Mouse (Mus musculus) urinary bladder, adult 2 months (tissue): ENCODE measurements around the gene Plekhh3. TPM values are rescaled to one million over a fixed set of nuclear protein-coding genes. Genes with fewer than 3 reads are reported as not detected.

Experiments used
- DNase-seq: peaks from one replicate; pipeline ENCODE4 v3.0.0; 2022; ENCODE audit warnings: low spot score
- polyA plus RNA-seq: library from polyadenylated mRNA; depleted of rRNA; stranded (reverse); fragments of >200 nt; gene quantifications from 2 replicates; pipeline ENCODE4 v1.2.3, GENCODE M21; 2012

Plekhh3 gene
- polyA plus RNA-seq, 1 experiment, result 33.9 TPM

DNA sequence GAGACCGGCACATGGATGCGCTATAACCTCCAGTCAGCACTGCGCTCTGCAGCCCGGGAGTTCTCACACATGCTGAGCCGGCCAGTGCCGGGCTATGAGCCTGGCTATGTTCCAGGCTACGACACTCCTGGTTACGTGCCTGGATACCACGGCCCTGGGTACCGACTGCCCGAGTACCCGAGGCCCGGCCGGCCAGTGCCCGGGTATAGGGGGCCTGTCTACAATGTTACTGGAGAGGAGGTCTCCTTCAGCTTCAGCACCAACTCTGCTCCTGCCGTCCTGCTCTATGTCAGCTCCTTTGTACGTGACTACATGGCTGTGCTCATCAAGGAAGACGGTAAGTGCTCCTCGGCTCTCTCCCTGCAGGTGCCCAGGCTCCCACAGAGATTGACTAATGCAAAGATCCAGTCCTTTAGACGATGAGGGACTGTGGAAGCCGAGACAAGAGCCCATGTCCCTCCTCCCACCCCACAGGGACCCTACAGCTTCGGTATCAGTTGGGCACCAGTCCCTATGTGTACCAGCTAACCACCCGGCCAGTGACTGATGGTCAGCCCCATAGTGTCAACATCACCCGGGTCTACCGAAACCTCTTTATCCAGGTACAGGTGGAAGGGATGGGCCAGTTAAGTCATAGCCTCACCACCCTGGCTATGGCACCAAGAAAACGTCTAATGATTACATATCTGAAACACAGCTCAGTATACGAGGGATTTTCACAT is 15.5 kb upstream of the Plekhh3 start:
- no peak for DNase-seq

DNA sequence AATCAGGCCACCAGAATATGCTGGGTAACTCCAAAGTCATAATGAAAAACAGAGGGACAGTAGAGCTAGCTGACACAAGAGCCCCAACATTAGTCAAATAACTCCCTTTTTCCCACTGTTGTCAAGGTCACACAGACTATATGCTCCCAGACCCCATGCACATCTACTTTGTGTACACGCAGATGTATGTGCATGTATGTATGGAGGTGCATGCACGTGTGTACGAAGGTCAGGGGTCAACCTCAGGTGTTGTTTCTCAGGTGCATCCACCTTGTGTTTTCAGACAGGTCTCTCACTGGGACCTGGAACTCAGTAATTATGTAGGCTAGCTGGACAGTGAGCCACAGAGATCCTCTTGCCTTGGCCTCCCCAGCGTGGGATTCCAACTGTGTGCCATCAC is 14.3 kb upstream of the Plekhh3 start:
- DNase-seq, result no peak

DNA sequence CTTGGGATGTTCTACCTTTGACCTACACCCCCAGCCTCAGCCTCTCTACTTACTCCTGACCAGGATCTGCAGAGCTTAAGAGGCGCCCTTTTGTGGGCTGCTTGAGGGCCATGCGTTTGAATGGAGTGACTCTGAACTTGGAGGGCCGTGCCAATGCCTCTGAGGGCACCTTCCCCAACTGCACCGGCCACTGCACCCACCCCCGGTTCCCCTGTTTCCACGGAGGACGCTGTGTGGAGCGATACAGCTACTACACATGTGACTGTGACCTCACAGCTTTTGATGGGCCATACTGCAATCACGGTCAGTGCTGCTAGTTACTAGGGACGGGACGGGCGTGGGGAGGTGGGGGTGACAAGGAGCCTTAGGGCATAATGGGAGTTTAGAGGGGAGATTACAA is 13.8 kb upstream of the Plekhh3 start:
- DNase-seq, result no peak

DNA sequence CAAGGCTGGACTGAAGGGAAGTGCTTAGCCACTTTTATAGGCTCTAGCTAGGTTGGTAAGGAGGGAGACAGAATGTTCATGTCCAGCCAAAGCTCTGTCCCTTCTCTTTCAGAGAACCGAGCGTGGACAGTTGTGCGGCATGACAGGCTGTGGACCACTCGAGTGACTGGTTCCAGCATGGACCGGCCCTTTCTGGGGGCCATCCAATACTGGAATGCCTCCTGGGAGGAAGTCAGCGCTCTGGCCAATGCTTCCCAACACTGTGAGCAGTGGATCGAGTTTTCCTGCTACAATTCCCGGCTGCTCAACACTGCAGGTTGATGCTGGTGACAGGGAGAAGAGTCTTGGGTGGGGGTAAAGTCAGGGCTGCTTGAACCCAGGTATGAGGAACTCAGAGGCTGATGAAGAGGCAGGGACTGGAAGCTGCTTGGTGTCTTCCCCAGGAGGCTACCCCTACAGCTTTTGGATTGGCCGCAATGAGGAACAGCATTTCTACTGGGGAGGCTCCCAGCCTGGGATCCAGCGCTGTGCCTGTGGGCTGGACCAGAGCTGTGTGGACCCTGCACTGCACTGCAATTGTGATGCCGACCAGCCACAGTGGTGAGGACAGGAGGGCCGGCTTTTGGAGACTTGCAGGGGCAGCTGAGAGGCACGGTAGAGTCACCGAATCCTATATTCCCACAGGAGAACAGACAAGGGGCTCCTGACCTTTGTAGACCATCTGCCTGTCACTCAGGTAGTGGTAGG is 11.8 kb upstream of the Plekhh3 start:
- DNase-seq, result no peak

DNA sequence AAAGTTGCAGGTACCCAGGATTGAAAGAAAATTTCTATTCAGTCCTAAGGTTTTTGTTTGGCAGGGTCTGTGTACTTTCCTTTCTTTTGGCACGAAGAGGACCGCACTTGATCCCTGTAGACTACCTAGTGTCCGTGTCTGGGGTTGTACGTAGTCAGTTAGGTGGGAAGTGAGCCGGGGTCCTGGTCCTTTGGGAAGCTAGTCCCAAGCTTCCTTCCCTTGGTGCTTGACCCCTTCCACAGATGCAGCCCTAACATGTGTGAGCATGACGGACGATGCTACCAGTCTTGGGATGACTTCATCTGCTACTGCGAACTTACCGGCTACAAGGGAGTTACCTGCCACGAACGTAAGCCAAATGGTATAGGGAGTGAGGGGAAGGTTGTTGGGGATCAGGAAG is 10.8 kb upstream of the Plekhh3 start:
- DNase-seq, result no peak

DNA sequence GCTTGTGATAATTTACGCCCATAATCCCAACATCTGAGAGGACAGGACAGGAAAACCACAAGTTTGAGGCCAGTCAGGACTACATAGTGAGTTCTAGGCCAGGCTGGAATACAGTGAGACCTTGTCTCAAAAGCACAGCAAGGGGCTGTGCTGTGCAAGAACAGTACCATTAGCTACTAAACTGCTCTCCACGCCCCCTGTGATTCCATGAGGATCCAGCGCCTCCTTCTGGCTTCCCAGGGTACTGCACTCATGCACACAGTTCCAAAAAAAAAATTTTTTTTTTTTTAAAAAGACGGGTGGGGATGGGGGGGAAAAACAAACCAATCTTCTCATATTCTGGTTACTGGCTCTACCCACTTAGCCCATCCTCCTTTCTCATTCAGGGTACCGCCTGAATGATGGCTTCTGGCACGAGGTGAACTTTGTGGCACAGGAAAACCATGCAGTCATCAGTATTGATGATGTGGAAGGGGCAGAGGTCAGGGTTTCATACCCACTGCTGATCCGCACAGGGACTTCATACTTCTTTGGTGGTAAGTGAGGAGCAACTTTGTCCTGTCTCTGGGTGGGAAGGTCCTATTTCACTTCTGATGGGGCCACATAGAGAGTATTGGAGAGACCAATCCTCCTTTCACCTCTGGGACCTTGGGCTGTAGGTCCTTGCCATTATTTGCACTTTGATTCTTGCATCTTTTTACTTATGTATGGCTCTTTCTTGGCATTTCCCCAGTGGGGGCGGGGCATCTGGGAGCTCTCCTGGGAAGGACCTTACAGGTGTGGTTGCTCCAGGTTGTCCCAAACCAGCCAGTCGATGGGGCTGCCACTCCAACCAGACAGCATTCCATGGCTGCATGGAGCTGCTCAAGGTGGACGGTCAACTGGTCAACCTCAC is 9.9 kb upstream of the Plekhh3 start:
- DNase-seq, result peak; percentile 51

DNA sequence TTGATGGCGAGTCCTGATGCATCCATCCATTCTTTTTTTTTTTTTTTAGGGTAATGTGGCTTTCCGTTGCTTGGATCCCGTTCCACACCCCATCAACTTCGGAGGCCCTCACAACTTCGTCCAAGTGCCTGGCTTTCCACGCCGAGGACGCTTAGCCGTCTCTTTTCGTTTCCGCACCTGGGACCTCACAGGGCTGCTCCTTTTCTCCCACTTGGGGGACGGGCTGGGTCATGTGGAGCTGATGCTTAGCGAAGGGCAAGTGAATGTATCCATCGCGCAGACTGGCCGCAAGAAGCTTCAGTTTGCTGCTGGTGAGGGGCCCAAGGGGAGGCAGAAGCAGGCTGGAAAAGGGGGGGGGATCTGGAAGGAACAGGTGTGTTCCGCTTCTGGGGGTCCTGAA is 9.1 kb upstream of the Plekhh3 start:
- no peak for DNase-seq

DNA sequence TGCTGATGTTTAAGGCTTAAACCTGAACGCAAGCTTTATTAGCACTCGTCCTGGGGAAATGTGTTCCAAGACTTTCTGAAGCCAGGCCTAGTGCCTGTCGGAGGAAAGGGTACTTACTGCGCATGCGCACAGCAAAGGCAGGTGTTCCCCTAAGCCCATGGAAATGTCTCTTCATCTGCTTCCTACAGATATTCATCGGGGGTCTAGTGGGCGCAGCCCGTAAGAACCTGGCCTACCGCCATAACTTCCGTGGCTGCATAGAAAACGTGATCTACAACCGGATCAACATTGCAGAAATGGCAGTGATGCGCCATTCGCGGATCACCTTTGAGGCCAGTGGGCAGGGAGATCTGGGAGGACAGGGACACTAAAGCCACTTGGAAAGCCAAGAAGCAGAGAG is 8.2 kb upstream of the Plekhh3 start:
- DNase-seq, result no peak

DNA sequence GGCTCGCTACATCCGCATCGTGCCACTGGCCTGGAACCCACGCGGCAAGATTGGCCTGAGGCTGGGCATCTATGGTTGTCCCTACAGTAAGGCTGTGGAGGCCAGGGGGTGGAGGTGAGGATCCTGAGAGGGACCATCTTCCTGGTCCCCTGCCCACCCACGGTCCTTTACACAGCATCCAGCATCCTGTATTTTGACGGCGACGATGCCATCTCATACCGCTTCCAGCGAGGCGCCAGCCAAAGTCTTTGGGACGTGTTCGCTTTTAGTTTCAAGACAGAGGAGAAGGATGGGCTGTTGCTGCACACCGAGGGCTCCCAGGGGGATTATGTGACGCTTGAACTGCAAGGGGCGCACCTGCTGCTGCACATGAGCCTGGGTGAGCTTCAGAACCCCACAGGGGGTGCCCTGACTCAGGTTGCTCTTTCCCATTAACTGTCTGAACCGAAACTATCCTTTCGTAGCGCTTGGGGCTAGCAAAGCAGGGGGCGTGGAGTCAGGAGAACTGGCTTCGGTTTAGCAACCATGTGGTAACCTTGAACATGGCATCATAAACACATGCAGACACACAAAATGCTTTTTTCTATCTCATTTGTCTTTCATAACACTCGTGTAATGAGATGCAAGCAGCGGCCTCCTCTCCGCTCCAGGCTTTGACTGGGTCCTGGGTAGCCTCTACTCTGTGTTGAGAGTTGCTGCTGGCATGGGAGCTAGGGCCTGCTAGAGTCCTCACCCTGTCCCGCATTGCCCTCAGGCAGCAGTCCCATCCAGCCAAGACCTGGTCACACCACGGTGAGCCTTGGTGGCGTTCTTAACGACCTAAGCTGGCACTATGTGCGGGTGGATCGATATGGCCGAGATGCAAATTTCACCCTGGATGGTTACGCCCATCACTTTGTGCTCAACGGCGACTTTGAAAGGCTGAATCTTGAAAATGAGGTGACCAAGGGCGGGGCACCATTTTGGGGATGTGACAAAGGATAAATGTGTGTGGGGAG is 7.2 kb upstream of the Plekhh3 start:
- peak; percentile 23 for DNase-seq

DNA sequence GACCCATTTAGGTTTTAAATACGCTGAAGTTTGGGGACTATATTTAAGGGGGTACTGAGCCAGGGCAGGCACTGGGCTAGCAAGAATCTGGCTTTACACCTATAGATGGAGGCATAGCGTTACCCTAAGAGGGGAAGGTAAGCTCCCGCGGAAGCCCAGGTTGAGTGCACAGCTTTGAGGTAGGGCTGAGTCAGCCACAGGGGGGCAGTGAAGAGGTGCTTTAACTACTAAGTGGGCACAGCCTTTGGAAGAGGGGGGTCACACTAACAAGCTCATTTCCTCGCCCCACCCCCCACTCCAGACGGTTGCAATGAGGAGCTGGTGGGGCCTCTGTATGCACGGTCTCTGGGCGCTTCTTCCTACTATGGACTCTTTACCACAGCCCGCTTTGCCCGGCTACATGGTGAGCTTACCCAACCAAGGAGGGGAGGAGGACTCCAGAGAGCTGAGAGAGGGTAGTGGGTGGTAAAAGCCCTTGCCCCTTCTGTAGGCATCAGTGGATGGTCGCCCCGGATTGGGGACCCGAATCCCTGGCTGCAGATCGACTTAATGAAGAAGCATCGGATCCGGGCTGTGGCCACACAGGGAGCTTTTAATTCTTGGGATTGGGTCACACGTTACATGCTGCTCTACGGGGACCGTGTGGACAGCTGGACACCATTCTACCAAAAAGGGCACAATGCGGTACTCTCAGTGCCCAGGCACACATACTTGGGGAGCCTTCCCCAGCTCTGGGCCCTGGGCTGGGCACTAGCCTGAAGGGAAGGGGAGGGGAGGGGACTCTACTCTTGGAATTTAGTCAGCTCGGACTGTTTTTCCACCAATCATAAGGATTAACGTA is 6.0 kb upstream of the Plekhh3 start:
- DNase-seq, result peak; percentile 31

DNA sequence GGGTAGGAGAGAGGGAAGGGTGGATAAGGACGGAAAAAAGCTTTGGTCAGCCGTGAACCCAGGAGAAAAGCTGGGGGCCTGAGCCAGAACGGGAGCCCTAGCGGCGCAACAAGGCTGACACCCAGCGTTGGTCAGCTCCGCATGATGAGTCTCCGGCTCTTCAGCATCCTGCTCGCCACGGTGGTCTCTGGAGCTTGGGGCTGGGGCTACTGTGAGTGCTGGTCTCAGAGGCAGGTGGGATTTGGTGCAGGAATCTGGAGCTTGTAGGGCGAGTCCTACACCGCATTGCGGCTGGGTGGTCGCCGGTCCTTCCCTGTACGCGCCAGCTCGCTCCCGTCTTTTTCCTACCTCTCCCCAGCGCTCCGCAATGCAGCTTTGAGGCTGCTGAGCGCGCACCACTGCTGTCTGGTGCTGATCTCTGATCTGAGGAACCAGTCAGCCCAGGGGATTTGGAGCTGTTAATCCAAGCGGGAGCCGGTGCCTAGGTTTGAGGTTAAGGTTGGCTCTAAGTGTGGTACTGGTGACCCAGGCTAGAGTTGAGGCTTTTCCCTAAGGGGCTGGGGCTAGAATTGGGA is 5.1 kb upstream of the Plekhh3 start:
- peak; percentile 28 for DNase-seq

DNA sequence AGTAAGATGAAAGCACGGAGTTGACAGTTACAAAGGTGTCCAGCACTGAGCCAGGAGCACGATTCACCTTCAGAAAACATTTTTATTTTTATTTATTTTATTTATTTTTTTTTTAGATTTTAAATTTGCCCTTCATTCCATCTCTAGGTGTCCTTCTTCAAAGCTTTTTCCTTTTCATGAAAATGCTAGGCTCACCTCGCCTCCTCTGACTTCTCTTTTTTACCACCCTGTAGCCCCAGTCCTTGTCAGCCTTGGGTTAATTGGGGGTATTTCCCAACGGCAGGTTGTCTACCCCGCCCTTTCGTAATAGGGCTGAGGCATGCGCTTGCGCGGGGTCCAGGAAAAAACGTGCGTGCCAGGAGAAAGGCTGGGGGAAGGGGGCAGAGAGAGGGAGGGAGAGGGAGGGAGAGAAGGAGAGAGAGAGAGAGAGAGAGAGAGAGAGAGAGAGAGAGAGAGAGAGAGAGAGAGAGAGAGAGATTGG is 4.5 kb upstream of the Plekhh3 start:
- no peak for DNase-seq

DNA sequence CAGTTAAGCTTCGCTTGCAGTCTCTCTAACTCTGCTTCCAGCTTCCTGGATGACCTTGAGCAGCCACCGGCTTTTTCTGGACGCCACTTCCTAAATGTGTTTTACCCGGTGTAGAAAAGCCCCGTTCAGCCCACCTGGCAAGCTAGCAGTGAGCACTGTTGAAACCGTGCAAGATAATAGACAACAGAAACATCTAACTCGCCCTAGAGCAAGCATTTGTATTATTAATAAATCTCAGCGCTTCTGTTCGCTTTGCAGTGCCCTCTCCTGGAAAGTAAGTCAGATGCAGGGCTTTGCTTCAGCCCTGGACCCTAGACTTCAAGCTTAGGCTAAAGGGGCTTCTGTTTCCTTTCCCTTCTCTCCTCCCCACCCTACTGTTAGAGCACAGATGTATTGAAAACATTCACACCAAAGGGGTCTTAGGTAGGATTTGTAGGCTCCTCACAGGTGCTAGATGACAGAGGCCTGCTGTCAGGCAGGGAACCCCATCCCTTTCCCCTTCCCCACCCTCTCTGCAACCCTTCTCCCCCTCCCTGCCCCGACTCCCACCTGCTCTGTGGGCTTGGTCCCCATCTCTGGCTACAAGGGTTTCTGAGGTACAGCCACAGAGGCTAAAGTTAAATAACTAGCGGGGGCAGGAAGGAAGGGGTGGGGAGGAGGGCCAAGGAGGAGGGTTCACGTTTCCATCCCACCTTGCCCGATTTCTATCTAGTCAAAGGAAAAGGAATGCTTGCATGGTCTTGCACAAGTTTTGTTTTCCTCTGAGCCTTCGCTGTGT is 3.9 kb upstream of the Plekhh3 start, which contains the start of gene Ccr10:
Gene Ccr10 (minus strand): TSS at position 593 of the 778 bp plus-strand sequence.
- DNase-seq, result no peak

DNA sequence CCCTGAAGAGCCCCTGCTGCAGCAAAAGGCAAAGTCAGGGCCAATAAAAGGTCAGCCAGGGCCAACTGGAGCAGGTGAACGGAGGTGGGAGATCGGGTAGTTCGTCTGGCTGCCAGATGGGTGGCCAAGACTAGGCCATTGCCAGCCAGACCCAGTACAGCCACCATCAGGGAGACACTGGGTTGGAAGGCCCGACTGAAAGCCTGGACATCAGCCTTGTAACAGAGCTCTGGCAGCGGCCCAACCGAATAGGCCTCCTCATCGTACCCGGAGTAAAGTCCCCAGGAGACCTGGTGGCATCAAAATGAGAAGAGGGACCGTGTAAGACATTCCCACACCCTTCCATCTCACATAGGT is 3.2 kb upstream of the Plekhh3 start:
- DNase-seq, result no peak

DNA sequence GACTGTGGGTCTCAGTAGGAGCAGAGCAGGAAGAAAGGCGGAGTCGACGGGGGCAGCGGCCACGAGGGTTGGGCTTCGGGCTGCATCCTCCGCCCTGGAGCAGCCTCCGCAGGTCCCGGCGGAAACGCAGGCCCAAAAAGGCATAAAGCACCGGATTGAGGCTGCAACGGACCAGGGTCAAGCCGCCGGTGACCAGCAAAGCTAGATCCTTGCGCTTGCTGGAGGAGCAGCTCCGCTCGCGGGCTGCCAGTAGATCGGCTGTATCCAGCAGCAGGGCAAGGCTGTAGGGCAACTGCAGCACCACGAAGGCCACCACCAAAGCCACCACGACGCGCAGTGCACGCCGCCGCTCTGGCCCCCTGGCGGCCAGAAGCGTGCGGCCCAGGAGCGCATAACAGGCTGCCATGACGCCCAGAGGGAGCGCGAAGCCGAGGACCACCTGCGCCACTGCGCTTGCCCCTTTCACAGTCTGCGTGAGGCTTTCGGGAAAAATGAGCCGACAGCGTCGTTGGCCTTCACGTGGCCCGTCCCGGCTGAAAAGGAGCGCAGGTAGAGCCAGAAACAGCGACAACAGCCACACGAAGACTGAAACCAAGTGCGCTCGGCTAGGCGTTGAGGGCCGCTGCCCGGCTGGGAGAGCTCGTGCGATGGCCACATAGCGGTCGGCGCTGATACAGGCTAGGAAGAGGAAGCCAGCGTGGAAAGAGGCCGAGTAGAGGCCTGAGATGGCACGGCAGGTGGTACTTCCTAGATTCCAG is 2.7 kb upstream of the Plekhh3 start:
- peak; percentile 75 for DNase-seq

DNA sequence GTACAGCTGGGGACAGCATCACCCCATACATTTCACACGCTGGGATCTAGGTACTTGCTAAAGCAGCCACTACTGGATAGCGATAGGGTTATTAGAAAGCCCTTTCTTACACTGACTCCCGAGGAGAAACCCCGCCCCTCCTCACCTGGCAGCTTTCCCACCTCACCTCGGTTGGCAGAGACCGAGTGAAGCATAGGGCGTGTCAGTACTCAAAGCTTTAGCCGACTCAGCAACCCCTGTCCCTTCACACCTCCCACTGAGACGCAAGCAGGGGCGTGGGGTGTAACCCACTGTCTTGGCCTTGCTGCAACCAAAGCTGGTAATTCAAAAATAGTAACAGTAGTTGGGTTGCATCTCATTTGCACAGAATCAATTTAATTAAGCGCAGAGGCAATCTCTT is 2.0 kb upstream of the Plekhh3 start:
- peak; percentile 47 for DNase-seq

DNA sequence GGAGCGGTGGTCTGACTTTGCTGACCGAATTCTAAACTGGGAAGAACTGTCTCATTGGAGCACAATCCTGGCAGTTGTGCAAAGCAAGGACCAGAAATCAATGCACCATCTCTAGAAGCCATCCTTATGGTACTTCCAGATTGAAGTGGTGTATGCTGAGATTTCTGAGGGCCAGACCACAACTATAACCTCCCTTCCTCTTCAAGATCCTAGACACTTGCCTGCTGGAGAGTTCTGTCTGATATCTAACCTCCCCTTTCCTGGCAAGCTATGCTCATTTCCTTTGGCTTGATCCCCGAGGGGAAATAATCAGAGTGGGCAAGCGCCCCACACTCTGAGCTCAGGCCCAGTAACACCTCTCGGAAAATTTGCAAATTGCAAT is 1.3 kb upstream of the Plekhh3 start:
- no peak for DNase-seq

DNA sequence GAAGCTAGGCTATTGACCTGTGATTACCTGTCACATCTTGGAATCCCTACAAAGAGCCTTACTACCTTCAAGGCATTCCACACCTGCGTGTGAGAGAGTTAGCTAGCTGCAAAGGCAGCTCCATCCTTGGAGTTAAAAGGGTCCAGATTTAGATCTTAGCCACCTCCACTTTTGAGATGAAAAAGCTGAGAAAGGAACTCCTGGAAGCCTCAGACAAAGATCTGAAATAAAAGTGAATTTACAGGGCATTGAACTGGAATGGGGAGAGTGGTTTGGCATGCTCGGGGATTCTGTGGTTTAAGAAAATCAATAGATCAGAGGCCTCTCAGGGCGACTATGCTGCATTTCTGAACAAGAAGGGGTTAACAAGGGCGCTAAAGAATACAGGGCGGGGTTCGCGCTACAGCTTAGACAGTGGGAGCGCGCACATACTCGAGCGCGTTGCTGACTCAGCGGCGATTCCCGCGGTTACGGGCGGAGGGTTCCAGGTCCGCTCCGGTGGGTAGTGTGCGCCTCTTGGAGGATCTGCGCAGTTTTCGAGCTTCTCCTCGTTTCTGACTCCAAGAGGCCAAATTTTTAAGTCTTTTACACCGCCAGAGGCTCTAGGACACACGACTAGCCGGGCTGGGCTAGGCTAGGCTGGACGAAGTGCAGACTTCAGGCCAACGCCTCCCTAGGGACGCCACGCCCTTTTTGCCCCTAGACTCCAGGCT is 726 bp upstream of the Plekhh3 start:
- peak; percentile 59 for DNase-seq
